Mouse (Mus musculus) kidney, adult 8-10 months (tissue): ENCODE measurements around the gene Uqcc3.
"Not testable (repeated sequence)": the region's sequence is repeated elsewhere in the genome, so short reads cannot be mapped to it uniquely, and the experiment has no call there.

Experiments
- DNase-seq, 2 experiments: peaks; one replicate each; pipeline ENCODE4 v3.0.0; 2022

Uqcc3 gene

DNA sequence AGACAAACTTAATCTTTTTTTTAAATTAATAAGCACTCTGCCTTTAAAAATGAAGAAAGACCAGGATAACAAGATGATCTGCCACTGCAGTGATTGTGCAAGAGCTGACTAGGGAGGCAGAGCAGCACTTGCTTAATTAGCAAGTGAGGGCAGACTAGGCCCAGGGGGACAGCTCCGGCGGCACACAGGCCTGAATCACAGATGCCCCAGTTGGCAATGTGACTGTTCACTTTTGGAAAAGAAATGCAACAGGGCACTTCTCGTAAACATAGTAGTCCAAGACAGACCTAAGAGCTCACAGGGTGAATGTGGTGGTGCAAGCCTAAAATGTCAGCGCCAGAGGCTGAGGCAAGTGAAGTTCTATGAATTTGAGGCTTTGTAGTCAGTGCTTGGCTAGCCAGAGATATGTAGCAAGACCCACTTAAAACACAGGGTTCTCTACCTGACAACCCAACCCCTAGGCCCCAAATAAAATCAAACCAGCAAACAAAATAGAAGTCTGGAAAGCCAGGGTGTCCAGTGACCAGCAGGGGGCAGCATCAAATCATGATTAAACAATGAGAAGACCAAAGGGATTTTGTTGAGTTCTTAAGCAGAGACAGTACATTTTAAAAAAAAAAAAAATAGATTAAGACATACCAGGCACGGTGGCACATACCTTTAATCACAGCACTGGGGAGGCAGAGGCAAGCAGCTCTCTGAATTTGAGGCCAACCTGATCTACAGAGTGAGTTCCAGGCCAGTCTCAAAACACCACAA is 36.2 kb downstream of the Uqcc3 start:
- DNase-seq = peak; percentile 60 to 78

DNA sequence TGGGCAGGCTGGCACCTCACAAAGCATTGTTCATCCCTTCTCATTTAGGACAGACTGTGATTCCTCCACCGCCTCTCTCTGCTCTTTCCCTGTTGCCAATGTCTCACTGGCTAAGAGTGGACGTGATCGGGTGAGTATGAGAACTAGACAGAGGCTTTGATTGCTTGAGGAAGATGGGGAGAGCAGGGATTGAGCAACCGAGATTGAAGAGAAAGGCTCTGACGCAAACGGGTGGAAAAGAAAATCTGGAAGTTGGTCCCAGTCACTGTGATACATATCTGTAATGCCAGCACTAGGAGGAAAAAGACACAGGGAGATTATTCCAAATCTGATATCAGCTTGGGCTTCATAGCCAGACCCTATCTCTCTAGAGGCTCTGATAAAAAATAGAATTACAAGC is 37.8 kb downstream of the Uqcc3 start:
- DNase-seq = no peak

DNA sequence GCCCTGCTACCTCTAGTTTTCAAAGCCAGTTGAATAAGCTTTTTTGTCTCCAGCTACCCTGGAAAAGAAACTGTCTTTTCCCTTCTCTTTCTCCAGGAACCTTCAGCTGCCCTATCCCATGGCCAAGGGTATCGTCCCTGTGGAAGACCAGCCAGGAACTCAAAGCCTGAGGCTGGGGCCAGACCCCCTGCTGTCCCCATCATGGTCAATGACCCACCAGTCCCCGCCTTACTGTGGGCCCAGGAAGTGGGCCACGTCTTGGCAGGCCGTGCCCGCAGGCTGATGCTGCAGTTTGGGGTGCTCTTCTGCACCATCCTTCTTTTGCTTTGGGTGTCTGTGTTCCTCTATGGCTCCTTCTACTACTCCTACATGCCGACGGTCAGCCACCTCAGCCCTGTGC is 39.7 kb downstream of the Uqcc3 start:
- no peak for DNase-seq

DNA sequence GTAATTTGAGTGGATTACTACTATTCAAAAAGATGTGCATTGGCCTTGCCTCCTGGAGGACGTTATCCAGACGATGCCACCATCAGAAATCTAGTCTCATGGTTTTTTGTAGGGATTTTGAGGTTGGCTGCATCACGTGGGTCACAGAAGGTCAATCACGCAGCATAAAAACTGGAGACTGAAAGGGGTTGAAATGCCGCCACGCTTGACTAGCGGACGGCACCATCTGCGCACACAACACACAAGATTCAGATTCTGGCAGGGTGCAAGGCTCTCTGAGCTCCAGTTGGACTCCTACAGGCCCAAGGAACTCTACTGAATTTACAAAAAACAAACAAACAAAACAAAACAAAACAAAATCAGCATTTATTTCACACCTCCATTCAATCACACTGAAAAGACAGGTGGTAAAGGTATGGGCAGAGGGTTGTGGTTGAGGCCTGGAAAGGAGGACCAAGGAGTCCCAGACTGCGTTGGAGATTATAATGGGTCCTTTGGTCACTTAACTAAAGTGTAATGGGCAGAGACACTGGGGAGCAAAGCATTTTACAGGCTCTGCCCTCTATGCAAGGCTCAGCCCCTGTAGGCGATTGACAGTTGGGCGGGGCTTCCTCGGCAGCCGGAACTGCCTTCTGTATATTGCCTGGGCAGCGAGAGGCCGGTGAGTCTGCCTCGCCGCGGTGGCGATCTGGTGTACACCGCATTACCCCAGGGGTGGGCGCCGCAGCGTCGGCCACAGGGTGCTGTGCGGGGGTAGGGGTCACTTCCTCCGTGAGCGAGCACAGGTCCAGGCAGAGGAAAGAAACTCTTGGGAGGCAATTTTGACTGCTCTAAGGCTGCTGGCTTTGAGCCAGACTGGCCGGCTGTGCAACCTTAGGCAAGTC is 40.6 kb downstream of the Uqcc3 start:
- DNase-seq = peak; percentile 79 to 86

DNA sequence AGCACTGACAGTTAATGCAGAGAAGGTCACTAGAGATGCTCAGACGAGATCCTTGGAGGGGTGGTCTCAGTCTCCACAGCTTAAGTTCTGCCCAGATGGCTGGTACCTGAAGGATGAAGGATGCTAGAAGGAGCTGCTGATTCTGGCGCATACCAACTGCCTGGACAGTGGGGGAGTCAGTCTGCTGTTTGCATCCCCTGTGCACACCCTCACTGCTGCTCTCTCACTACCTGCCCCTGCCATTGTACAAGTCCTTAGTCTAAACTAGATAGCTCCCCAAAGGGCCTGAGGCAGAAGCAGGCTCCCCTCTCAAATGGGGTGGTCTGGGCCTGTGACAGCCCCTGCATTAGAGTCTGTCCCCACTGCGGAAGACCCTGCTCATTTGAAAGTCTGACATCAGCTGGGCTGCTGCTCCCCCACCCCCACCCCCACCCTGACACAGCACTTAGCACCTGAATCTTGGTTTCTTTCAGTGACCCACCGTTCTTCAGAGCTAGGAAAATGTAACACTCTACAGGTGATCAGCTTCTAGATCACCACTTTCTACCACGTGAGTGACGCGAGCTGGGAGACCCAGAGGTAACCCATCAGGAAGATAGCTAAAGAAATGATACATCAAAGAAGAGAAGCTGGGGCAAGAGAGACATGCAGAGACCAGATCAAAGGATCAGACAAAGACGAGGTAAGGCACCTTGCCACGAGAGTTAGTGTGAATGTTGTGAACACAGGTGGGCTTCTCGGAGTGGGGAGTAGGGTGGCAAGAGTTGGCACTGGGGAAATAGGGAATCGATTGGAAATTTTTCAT is 41.4 kb downstream of the Uqcc3 start, which contains the start of gene Gng3:
Gene Gng3, minus strand, starts transcription at position 92 of the 805 bp plus-strand sequence.
- no peak for DNase-seq

DNA sequence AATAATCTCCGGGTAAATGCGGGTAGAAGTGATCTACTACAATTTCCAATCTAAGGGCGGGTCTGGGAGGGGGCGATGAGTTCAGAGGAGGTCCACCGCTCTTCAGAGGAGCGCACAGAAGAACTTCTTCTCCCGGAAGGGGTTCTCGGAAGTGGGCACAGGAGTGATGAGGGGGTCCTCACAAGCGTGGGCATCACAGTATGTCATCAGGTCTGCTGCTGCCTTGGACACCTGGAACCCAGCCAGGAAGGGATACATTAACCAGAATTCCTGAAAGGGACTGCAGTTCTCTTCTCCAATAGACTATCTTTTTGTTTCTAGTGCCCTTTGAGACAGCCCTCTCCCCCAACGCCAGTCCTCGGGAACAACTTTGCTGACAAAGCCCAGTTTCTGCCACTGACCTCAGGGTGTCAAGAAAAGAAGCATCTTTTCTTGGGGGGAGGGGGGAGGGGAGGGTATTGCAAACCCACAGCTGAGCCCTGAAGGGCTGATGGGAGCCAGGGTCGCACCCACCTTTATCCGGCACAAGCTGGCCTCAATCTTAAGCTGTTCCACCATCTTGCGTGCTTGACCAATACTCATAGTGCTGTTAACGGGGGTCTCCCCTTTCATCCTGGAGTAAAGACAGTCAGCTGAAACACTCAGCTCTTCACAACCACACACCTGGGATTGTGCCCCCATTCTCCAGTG is 42.5 kb downstream of the Uqcc3 start:
- peak; percentile 73 to 76 for DNase-seq

DNA sequence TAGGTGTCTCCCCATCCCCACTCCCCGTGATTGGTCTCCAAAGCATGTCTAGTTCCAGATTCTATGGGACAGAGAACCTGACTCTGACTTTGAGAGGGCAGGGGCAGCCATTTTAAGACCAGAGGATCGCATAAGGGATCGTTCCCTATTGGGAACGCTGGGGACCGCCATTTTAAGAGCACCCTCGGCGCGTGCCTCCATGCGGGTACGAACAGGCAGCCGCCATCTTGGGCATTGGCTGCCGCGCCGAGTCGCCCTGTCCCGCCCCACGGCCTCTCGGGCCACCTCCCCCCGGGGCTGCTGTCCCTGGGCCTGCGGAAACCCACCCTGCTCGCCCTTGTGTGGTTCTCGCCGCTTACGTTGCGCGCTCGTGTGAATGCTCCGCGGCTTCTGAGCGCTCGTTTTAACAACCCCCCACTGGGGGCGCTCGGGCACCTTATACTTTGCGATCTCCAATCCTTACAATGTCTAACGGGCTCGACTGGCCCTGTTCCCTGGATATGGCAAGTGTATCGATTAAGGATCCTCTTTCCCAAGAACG is 43.4 kb downstream of the Uqcc3 start, which contains the start of gene Bscl2:
Gene Bscl2, plus strand, starts transcription at position 217 of the 541 bp plus-strand sequence.
- peak; percentile 73 to 86 for DNase-seq

DNA sequence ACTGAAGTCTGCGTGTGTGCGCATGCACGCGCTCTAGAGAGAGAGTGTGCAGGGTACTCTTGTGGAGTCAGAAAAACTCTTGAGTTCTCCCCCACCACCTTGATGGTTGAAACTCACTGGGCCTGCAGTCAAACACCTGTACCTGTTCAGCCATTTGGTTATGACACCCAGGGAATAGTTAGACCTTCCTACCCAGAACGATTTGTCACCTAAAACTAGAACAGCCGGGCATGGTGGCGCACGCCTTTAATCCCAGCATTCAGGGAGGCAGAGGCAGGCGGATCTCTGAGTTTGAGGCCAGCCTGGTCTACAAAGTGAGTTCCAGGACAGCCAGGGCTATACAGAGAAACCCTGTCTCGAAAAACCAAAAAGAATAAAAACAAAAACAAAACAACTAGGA is 44.4 kb downstream of the Uqcc3 start:
- DNase-seq = not testable (repeated sequence)

DNA sequence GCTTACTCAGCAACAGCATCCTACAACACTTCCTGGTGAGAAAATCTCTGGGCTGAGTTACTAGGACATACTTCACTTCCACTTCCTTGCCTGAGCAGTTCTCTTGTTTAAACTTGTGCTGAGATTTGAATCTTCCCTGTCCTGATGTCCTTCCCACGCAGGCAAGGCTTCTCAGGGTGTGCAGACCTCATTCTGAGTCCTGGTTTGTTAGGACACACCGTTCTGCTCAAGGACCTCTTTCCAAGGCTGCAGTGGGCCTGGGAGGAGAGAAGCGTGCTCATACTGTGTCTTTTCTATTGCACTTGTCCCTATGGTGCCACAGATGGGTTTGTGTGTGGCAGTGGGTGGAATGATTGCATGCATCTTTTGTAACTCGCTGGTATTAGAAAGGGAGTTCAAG is 47.8 kb downstream of the Uqcc3 start:
- no peak for DNase-seq

DNA sequence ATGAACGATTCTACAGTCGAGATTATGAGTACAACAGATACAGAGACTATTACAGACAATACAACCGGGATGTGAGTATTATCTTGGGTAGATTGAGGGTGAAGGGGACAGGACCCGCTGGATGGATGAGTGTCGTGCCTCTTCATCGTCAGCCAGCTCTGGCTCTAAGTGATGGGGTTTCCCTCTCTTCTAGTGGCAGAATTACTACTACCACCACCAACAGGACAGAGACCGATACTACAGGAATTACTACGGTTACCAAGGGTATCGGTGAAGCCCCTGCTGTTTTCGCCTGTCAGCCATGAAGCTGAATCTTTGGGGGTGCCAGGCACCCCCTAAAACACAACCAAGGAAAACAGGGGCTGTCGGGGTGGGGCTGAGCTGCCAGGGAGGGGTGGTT is 49.5 kb downstream of the Uqcc3 start:
- DNase-seq = no peak

DNA sequence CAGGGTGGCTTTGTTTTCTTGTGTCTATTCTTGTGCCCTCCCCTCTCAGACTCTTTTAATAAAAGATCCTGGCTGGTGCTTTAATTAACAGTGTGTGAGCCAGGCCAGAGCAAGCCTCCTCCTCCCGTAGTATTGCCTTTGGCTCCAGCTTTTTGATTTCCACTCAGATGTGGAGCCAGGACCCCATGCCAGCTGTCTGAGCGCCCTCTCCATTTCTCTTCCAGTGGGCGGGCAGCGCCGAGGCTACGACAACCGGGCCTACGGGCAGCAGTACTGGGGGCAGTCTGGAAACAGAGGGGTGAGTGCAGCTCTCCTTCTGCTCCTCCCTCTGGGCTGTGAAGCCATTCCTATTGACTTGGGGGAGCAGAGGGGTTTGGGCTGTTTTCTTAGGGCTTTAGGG is 50.1 kb downstream of the Uqcc3 start:
- DNase-seq = no peak
